Mouse (Mus musculus) embryonic fibroblast, embryonic 13.5 days (primary cell): ENCODE measurements at regions not wholly inside any gene's neighbourhood (a gene's known extent, or its start where the extent isn't known, plus 50 kb on each side); places are given as distances from the start of the nearest gene placed in this dataset.

Experiments used
- CTCF ChIP-seq: IDR thresholded peaks from 2 replicates; pipeline ENCODE4 v1.5.1; 2011; ENCODE audit warnings: mild to moderate bottlenecking, control low read depth, low read length, moderate library complexity, borderline replicate concordance; ENCODE audit not compliant: insufficient read depth
- POLR2A ChIP-seq: IDR thresholded peaks from 2 replicates; pipeline ENCODE4 v1.6.1; 2011; ENCODE audit warnings: low read depth, mild to moderate bottlenecking, control low read depth, low read length, moderate library complexity

- TF ChIP-seq CTCF, result no peak
- no peak for TF ChIP-seq POLR2A
These were observed 67.8 kb upstream of the Adgra3 start for GRCm38 (mm10) chr5:50126594-50126993.
